Mouse (Mus musculus) CH12.LX (cell line): ENCODE data around the gene Lmtk2. TPM values are rescaled to one million over a fixed set of nuclear protein-coding genes. Genes with fewer than 3 reads are reported as not detected.

Experiments
- DNase-seq: peaks from one replicate; pipeline ENCODE4 v3.0.0-alpha.2; 2013; ENCODE audit errors: extremely low read depth
- H3K27ac ChIP-seq: 2 replicates; pipeline ENCODE4 v1.5.1; 2012; ENCODE audit warnings: low read depth, mild to moderate bottlenecking, control low read depth, moderate library complexity; ENCODE audit not compliant: insufficient read depth
- H3K27me3 ChIP-seq: replicated peaks from 2 replicates; pipeline ENCODE3; 2012; ENCODE audit warnings: inconsistent platforms
- H3K36me3 ChIP-seq, 2 experiments: replicated peaks in 1 of 2; 2 replicates each; pipeline versions ENCODE3 to v1.6.1; 2012; ENCODE audit warnings: inconsistent platforms in 1 of 2, low read length in 1 of 2, mild to moderate bottlenecking in 1 of 2, mixed read lengths in 1 of 2, moderate library complexity in 1 of 2; ENCODE audit not compliant: control insufficient read depth in 1 of 2, insufficient read depth in 1 of 2
- H3K4me1 ChIP-seq, 2 experiments: 2 replicates each; pipeline ENCODE4 v1.6.1; 2012; ENCODE audit warnings: inconsistent platforms in 1 of 2, moderate library complexity in 1 of 2; ENCODE audit not compliant: insufficient read depth in 2 of 2, control insufficient read depth in 1 of 2
- H3K4me2 ChIP-seq: 2 replicates; pipeline ENCODE4 v1.6.1; 2012; ENCODE audit warnings: low read depth, mild to moderate bottlenecking, control low read depth; ENCODE audit not compliant: poor library complexity, insufficient read depth, severe bottlenecking
- H3K4me3 ChIP-seq, 3 experiments: fragments of 150-350 bp in 1 of 3; sonication (generic) in 1 of 3; replicated peaks in 1 of 3; 2 replicates each; pipeline versions ENCODE3 to v1.5.1; 2011 to 2012; ENCODE audit warnings: low read depth in 2 of 3, low read length in 2 of 3, mild to moderate bottlenecking in 2 of 3, moderate library complexity in 2 of 3, control low read depth in 1 of 3, improper control_type of control experiment in 1 of 3, inconsistent platforms in 1 of 3, mixed read lengths in 1 of 3; ENCODE audit not compliant: poor library complexity in 1 of 3
- H3K79me2 ChIP-seq: replicated peaks from 2 replicates; pipeline ENCODE4 v1.6.1; 2012; ENCODE audit warnings: mild to moderate bottlenecking, moderate library complexity; ENCODE audit not compliant: control insufficient read depth, poor library complexity, insufficient read depth, severe bottlenecking; ENCODE audit errors: extremely low read depth
- H3K9ac ChIP-seq: 2 replicates; pipeline ENCODE4 v1.6.1; 2012; ENCODE audit warnings: low read depth, mild to moderate bottlenecking, control low read depth, moderate library complexity; ENCODE audit not compliant: insufficient read depth
- H3K9me3 ChIP-seq: replicated peaks from 2 replicates; pipeline ENCODE3; 2012; ENCODE audit warnings: low read length, inconsistent platforms, mixed read lengths
- BHLHE40 ChIP-seq: IDR thresholded peaks from 2 replicates; pipeline ENCODE4 v1.6.1; 2011; ENCODE audit warnings: mild to moderate bottlenecking, low read depth, low read length, improper control_type of control experiment
- CHD1 ChIP-seq: IDR thresholded peaks from 2 replicates; pipeline ENCODE4 v1.6.1; 2012; ENCODE audit warnings: low read depth, low read length, improper control_type of control experiment, inconsistent platforms
- E2F4 ChIP-seq: IDR thresholded peaks from 2 replicates; pipeline ENCODE4 v1.6.1; 2011; ENCODE audit warnings: low read depth, low read length, improper control_type of control experiment; ENCODE audit not compliant: insufficient replicate concordance
- EP300 ChIP-seq: IDR thresholded peaks from 2 replicates; pipeline ENCODE4 v1.6.1; 2011; ENCODE audit warnings: low read length, improper control_type of control experiment
- HCFC1 ChIP-seq: IDR thresholded peaks from 2 replicates; pipeline ENCODE4 v1.6.1; 2012; ENCODE audit warnings: low read depth, mild to moderate bottlenecking, inconsistent platforms, low read length, improper control_type of control experiment
- JUN ChIP-seq: IDR thresholded peaks from 2 replicates; pipeline ENCODE4 v1.6.1; 2011; ENCODE audit warnings: low read depth, mild to moderate bottlenecking, low read length, improper control_type of control experiment, moderate library complexity; ENCODE audit not compliant: insufficient read depth
- JUND ChIP-seq: conservative IDR thresholded peaks from 2 replicates; pipeline ENCODE4 v1.6.1; 2011; ENCODE audit warnings: low read depth, low read length, improper control_type of control experiment
- MAX ChIP-seq: IDR thresholded peaks from 2 replicates; pipeline ENCODE4 v1.6.1; 2011; ENCODE audit warnings: low read length, improper control_type of control experiment
- MEF2A ChIP-seq: IDR thresholded peaks from 2 replicates; pipeline ENCODE4 v1.6.1; 2014; ENCODE audit warnings: low read depth, mild to moderate bottlenecking, inconsistent platforms, low read length, improper control_type of control experiment, borderline replicate concordance
- MYC ChIP-seq: IDR thresholded peaks from 2 replicates; pipeline ENCODE4 v1.6.1; 2011; ENCODE audit warnings: low read depth, mild to moderate bottlenecking, improper control_type of control experiment, low read length
- NELFE ChIP-seq: IDR thresholded peaks from 2 replicates; pipeline ENCODE4 v1.6.1; 2011; ENCODE audit warnings: low read depth, low read length, improper control_type of control experiment
- NRF1 ChIP-seq: IDR thresholded peaks from 2 replicates; pipeline ENCODE4 v1.6.1; 2014; ENCODE audit warnings: low read depth, mild to moderate bottlenecking, inconsistent platforms, low read length, improper control_type of control experiment, moderate library complexity
- POLR2AphosphoS2 ChIP-seq: IDR thresholded peaks from 2 replicates; pipeline ENCODE4 v1.6.1; 2011; ENCODE audit warnings: low read depth, low read length, improper control_type of control experiment
- RAD21 ChIP-seq: IDR thresholded peaks from 2 replicates; pipeline ENCODE4 v1.6.1; 2011; ENCODE audit warnings: low read depth, mild to moderate bottlenecking, low read length, improper control_type of control experiment, moderate library complexity
- SIN3A ChIP-seq: IDR thresholded peaks from 2 replicates; pipeline ENCODE4 v1.6.1; 2012; ENCODE audit warnings: low read length, improper control_type of control experiment, inconsistent platforms
- TBP ChIP-seq: conservative IDR thresholded peaks from 2 replicates; pipeline ENCODE4 v1.6.1; 2011; ENCODE audit warnings: low read depth, low read length, improper control_type of control experiment
- ZNF384 ChIP-seq: IDR thresholded peaks from 2 replicates; pipeline ENCODE4 v1.6.1; 2012; ENCODE audit warnings: low read depth, low read length, improper control_type of control experiment, inconsistent platforms
- dilution Hi-C: fragments of 300-500 bp; cut with MboI; formaldehyde crosslinking; loops from 2 replicates; pipeline ENCODE4 v1.14.3; 2020; ENCODE audit warnings: low sequenced_read_pairs; ENCODE audit not compliant: extremely low pct_unique_long_range_greater_than_20kb, extremely low pct_ligation_motif_present
- in situ Hi-C: fragments of 300-500 bp; cut with MboI; formaldehyde crosslinking; loops from 3 replicates; pipeline ENCODE4 v1.14.3; 2019; ENCODE audit warnings: low sequenced_read_pairs, low pct_ligation_motif_present, low pct_unique_long_range_greater_than_20kb, mixed read lengths
- polyA plus RNA-seq: library from polyadenylated mRNA; unstranded; fragments of >175 nt; gene quantifications from 2 replicates; pipeline ENCODE4 v1.2.1, GENCODE M21; 2012; ENCODE audit warnings: low read depth; ENCODE audit not compliant: insufficient read length
- total RNA-seq, 2 experiments: library from RNA; depleted of rRNA; stranded (reverse); fragments of 300-350 nt in 1 of 2; fragments of >200 nt in 1 of 2; gene quantifications; 2 replicates each; pipeline ENCODE4 v1.2.3; 2012 to 2014

Lmtk2 gene
- total and polyA plus RNA-seq, 3 experiments: 5.1 to 10.1 (median 5.7) TPM

- dilution Hi-C loops: no loop called here
These were observed 88.2 kb downstream of the Lmtk2 start for GRCm38 (mm10) chr5:144188422-144188821.

DNA sequence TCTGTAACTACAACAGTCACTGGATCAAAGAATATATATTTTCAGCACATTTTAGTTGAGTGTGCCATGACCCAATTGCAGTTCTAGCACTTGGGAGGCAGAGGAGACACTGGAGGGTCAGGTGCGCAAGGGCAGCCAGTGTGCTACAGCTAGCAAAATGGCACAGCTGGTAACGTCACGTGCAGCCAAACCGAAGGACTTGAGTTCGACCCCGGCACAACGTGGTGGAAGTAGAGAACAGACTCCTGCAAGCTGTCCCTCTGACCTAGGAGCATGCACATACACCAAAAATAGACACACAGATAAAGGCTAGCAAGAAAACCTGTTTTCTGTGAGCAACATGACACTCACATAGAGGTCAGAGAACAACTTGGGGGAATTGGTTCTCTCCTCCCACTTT lies 89.1 kb downstream of the Lmtk2 start:
- no peak overlapping the region for H3K4me2 ChIP-seq
- no peak for DNase-seq
- no peak overlapping the region for H3K27ac ChIP-seq
- H3K9ac ChIP-seq: no peak overlapping the region
- H3K79me2 ChIP-seq: no peaks in the 10 kb centered on the region
- in situ Hi-C loops (no loop called here), dilution Hi-C loops (no loop called here)
- H3K4me3 ChIP-seq: no peak overlapping the region
- H3K27me3 ChIP-seq: no peaks in the 10 kb centered on the region
- TF ChIP-seq MYC (peak; percentile 58), ZNF384 (no peak), MEF2A (0 out of 2 replicates have a peak, but pooled peaks have one; percentile 22), BHLHE40 (peak; percentile 61), NRF1 (no peak)
- H3K4me1 ChIP-seq: peaks cover 26 to 47% of the 10 kb centered on the region in 2 experiments
- peaks cover 12 to 53% of the 10 kb centered on the region in 2 experiments for H3K36me3 ChIP-seq
- H3K9me3 ChIP-seq: no peaks in the 10 kb centered on the region

More at GRCm38 (mm10) chr5:144188422-144188821, 88.2 kb downstream of the Lmtk2 start:
- Histone ChIP-seq H3K36me3 (peaks cover 12 to 56% of the 10 kb centered on the region in 2 experiments), H3K27me3 (no peaks in the 10 kb centered on the region), H3K4me2 (no peak overlapping the region), H3K79me2 (no peaks in the 10 kb centered on the region), H3K9ac (no peak overlapping the region), H3K27ac (no peak overlapping the region), H3K4me3 (no peak overlapping the region), H3K4me1 (peaks cover 31 to 47% of the 10 kb centered on the region in 2 experiments), H3K9me3 (no peaks in the 10 kb centered on the region)
- in situ Hi-C loops: no loop called here
- DNase-seq: no peak
- TF ChIP-seq TBP (no peak), MEF2A (no peak), SIN3A (no peak), POLR2AphosphoS2 (no peak), HCFC1 (no peak), RAD21 (no peak), CHD1 (no peak), JUND (no peak), E2F4 (no peak), MYC (no peak), JUN (no peak), BHLHE40 (no peak), MAX (no peak), NELFE (no peak), EP300 (no peak)
